Mouse (Mus musculus) intestine, embryonic 14.5 days (tissue): ENCODE data around the gene Hs3st1. TPM values are rescaled to one million over a fixed set of nuclear protein-coding genes. Genes with fewer than 3 reads are reported as not detected.
A peak's percentile ranks its signal among the peaks of the same experiment; 100 is the strongest.
"Not testable (repeated sequence)": the region's sequence is repeated elsewhere in the genome, so short reads cannot be mapped to it uniquely, and the experiment has no call there.

Experiments used
- ATAC-seq: fragments of 200-750 bp; cut with Nextera tagmentation; replicated peaks from 2 replicates; pipeline ENCODE4 v1.8.0; 2017; ENCODE audit warnings: low read depth, moderate number of reproducible peaks, moderate TSS enrichment, moderate library complexity; ENCODE audit not compliant: low FRiP score, low TSS enrichment
- DNase-seq: peaks from one replicate; pipeline ENCODE4 v3.0.0-alpha.2; 2018; ENCODE audit warnings: low spot score
- H3K27ac ChIP-seq: fragments of 300-500 bp; sonication (generic); 2 replicates; pipeline ENCODE4 v1.5.1; 2014; ENCODE audit warnings: low read depth, mild to moderate bottlenecking, control low read depth
- H3K27me3 ChIP-seq: fragments of 300-500 bp; sonication (generic); replicated peaks from 2 replicates; pipeline ENCODE4 v1.6.1; 2014; ENCODE audit warnings: low read length, control low read depth; ENCODE audit not compliant: control insufficient read depth, insufficient read depth
- H3K36me3 ChIP-seq: fragments of 300-500 bp; sonication (generic); 2 replicates; pipeline ENCODE4 v1.6.1; 2014; ENCODE audit warnings: low read length, control low read depth; ENCODE audit not compliant: control insufficient read depth, insufficient read depth
- H3K4me1 ChIP-seq: fragments of 300-500 bp; sonication (generic); replicated peaks from 2 replicates; pipeline ENCODE4 v1.6.1; 2014; ENCODE audit warnings: low read length, control low read depth, mixed read lengths; ENCODE audit not compliant: control insufficient read depth, insufficient read depth
- H3K4me2 ChIP-seq: fragments of 300-500 bp; sonication (generic); 2 replicates; pipeline ENCODE4 v1.6.1; 2014; ENCODE audit warnings: low read length
- H3K4me3 ChIP-seq: fragments of 300-500 bp; sonication (generic); 2 replicates; pipeline ENCODE4 v1.5.1; 2014; ENCODE audit warnings: low read depth, low read length, control low read depth, mixed read lengths
- H3K9ac ChIP-seq: fragments of 300-500 bp; sonication (generic); 2 replicates; pipeline ENCODE4 v1.6.1; 2014; ENCODE audit warnings: mild to moderate bottlenecking, low read length
- H3K9me3 ChIP-seq: fragments of 300-500 bp; sonication (generic); 2 replicates; pipeline ENCODE4 v1.6.1; 2016; ENCODE audit warnings: low read length, control low read depth; ENCODE audit not compliant: control insufficient read depth
- WGBS: fragments of 180-500 bp; shearing (Covaris S2); extraction: QIAGEN DNeasy Blood & Tissue Kit; methylation state at CpG from one replicate; pipeline ENCODE4 v1.1.7; 2014; 5-methylcytosine and 5-hydroxymethylcytosine counted together
- polyA plus RNA-seq: library from polyadenylated mRNA; unstranded; fragments of >200 nt; fragmentation: Nextera tagmentation; extraction: Ambion mirVana; gene quantifications from 2 replicates; pipeline ENCODE4 v1.2.1, GENCODE M21; 2014

Hs3st1 gene
- polyA plus RNA-seq: 13.9 and 15.7 TPM in 2 replicates

DNA sequence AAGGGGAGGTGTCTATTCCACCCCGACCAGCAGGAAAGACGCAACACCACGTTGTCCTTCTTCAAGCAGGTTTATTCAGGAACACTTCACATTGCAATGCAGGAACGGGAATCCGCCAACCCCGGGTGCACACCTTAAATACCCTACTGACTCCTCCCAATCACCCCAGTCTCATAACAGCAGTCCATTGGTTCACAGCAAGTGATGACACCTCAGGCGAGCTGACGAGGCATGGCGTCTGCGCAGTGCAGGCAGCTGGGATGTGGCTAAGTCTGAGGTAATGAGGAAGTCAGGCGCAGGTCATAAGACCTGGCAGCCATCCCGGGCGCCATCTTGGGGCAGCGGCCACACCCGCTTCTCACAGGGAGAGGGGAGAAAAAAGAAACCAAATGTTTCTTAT is at the start of gene Hs3st1:
Gene Hs3st1 (minus strand): TSS at position 101 of the 400 bp plus-strand sequence.
- 95% methylated on average over 15 of the region's 15 CpGs for WGBS
- H3K36me3 ChIP-seq: not testable (repeated sequence)

GRCm38 (mm10) chr5:39804663-39805062 is 49.4 kb upstream of the Hs3st1 start:
- no peaks in the 10 kb centered on the region for H3K9me3 ChIP-seq
- H3K9ac ChIP-seq: no peak overlapping the region
- H3K27ac ChIP-seq: no peak overlapping the region
- no peaks in the 10 kb centered on the region for H3K4me1 ChIP-seq
- no peaks in the 10 kb centered on the region for H3K36me3 ChIP-seq
- DNase-seq (no peak), ATAC-seq (no peak)
- H3K4me3 ChIP-seq: no peak overlapping the region
- WGBS: 78% methylated on average over 5 of the region's 5 CpGs
- no peak overlapping the region for H3K4me2 ChIP-seq
- no peaks in the 10 kb centered on the region for H3K27me3 ChIP-seq

More for the DNA sequence above, at the start of gene Hs3st1:
- not testable (repeated sequence) for H3K27me3 ChIP-seq, H3K9me3 ChIP-seq, H3K27ac ChIP-seq, ATAC-seq, H3K4me1 ChIP-seq, H3K9ac ChIP-seq, H3K4me3 ChIP-seq, H3K4me2 ChIP-seq, DNase-seq

- ATAC-seq: no peak
Observed at GRCm38 (mm10) chr5:39803941-39804340, 48.7 kb upstream of the Hs3st1 start.

GRCm38 (mm10) chr5:39803457-39803856 is 48.2 kb upstream of the Hs3st1 start:
- no peak overlapping the region for H3K27ac ChIP-seq
- no peaks in the 10 kb centered on the region for H3K27me3 ChIP-seq
- 80% methylated on average over 3 of the region's 3 CpGs for WGBS
- ATAC-seq (no peak), DNase-seq (no peak)
- H3K9me3 ChIP-seq: no peaks in the 10 kb centered on the region
- H3K4me1 ChIP-seq: no peaks in the 10 kb centered on the region
- H3K9ac ChIP-seq: no peak overlapping the region
- no peak overlapping the region for H3K4me3 ChIP-seq
- no peaks in the 10 kb centered on the region for H3K36me3 ChIP-seq
- no peak overlapping the region for H3K4me2 ChIP-seq

More at GRCm38 (mm10) chr5:39803941-39804340, 48.7 kb upstream of the Hs3st1 start:
- H3K9ac ChIP-seq: no peak overlapping the region
- H3K9me3 ChIP-seq: no peaks in the 10 kb centered on the region
- no peak for DNase-seq
- H3K27ac ChIP-seq: no peak overlapping the region
- WGBS: 57% methylated on average over 3 of the region's 3 CpGs
- no peak overlapping the region for H3K4me3 ChIP-seq
- H3K27me3 ChIP-seq: no peaks in the 10 kb centered on the region
- H3K36me3 ChIP-seq: no peaks in the 10 kb centered on the region
- H3K4me2 ChIP-seq: no peak overlapping the region
- no peaks in the 10 kb centered on the region for H3K4me1 ChIP-seq

- ATAC-seq (no peak), DNase-seq (no peak)
- 78% methylated on average over 3 of the region's 3 CpGs for WGBS
- Histone ChIP-seq H3K36me3 (no peaks in the 10 kb centered on the region), H3K9ac (no peak overlapping the region), H3K4me2 (no peak overlapping the region), H3K4me3 (no peak overlapping the region), H3K27me3 (no peaks in the 10 kb centered on the region), H3K27ac (no peak overlapping the region), H3K4me1 (no peaks in the 10 kb centered on the region), H3K9me3 (no peaks in the 10 kb centered on the region)
Observed at GRCm38 (mm10) chr5:39802110-39802509, 46.8 kb upstream of the Hs3st1 start.

DNA sequence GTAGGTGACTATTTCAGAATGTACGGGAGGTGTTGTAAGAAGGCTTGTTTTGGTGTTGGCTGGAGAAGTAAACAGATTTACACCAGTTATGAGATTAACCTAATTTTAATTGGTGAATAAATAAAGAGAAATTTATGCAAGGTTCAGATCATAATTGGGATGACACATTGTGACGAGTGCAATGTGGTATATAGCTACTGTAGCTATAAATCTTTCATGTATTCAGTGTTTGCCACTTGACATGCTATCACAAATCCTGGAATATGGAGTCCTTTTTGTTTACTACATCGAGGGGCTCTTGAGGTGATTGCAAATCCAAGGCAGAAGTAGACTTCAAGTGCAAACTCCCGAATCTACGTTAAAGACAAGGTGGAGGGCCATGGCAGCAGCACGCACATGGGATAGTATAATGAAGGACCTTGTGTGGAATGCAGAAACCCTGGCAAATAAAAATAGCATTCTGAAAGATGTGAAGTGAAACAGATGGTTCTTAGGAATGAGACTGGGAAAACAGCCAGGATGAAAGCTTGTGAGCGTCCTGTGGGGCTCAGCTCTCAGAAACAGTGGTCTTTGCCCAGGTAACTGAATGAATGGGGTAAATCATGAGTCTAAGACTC is 21.9 kb upstream of the Hs3st1 start:
- Histone ChIP-seq H3K4me2 (no peak overlapping the region), H3K27ac (no peak overlapping the region), H3K9ac (no peak overlapping the region), H3K4me3 (no peak overlapping the region), H3K36me3 (no peaks in the 10 kb centered on the region), H3K9me3 (no peaks in the 10 kb centered on the region), H3K27me3 (no peaks in the 10 kb centered on the region), H3K4me1 (no peaks in the 10 kb centered on the region)
- DNase-seq: peak; percentile 53
- WGBS: 61% methylated on average over 7 of the region's 7 CpGs
- ATAC-seq: 0 out of 2 replicates have a peak, but pooled peaks have one; percentile 23

DNA sequence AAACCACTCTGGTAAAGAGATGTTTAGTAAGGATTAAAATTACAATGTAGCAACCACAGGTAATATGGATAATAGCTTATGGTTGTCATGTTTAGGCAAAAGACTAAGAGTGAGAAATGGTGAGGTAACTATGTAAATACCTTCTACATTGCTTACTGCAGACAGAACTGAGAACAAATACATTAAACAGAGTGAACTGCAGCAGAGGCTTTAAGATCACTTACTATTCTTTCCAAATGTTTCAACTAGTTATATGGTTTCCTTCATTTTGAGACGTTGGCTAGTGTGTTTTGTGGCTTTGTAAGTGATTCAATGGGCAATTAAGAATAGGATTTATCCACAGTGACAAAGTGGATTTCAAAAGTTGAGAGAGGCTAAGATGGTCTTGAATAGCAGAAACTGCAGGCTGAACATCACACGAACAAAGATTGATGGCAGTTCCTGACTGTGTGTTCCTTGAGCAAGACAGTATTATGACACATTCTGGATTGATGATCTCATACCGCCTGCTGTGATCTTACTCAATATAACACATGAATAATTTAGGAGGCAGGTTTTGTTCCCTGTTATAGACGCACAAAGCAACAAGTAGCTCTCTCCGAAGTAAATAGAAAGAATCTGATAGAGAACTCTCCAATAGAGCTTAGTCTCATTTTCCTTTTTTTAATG is 16.5 kb upstream of the Hs3st1 start:
- no peaks in the 10 kb centered on the region for H3K27me3 ChIP-seq
- DNase-seq (no peak), ATAC-seq (no peak)
- H3K27ac ChIP-seq: no peak overlapping the region
- no peaks in the 10 kb centered on the region for H3K4me1 ChIP-seq
- no peaks in the 10 kb centered on the region for H3K36me3 ChIP-seq
- H3K4me3 ChIP-seq: no peak overlapping the region
- WGBS: 54% methylated on average over 5 of the region's 5 CpGs
- H3K9ac ChIP-seq: no peak overlapping the region
- H3K9me3 ChIP-seq: no peaks in the 10 kb centered on the region
- H3K4me2 ChIP-seq: no peak overlapping the region

DNA sequence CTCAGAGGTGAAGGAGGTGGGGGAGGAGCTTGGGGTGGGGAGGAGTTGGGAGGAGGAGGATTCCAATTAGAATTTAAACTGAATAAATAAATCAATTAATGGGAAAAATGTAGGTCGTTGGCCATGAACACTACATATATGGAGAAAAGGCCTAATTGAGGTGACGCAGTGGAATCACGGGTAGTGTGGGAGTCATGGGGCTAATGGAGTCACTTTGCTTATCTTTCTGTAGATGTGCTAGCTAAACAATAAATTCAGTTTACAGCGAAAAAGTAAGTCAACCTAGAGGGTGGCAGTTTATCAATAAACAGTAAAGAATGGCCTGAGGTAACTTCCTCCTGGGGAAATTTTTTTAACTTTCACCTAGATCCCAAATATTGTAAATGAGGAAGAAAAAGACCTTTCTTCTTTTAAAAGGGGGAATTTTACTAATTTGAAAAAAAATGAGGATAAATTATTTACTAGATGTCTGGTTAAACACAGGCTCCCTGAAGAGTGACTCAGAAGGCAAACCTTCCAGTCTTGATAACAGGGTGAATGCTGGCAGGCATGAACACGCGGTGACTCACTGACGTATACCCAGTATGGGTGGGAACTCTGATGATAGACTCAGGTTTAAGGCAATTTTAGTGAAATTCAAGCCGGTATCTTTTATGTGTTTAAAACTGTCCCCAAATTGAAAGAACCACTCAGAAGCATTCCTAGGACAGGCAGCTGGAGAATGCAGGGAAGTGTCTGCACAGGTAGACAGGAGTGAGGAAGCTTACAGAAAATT is 6.6 kb upstream of the Hs3st1 start:
- 75% methylated on average over 8 of the region's 8 CpGs for WGBS
- H3K27me3 ChIP-seq: no peaks in the 10 kb centered on the region
- no peak overlapping the region for H3K9ac ChIP-seq
- no peak overlapping the region for H3K4me3 ChIP-seq
- H3K4me1 ChIP-seq: no peaks in the 10 kb centered on the region
- peak; percentile 91 for ATAC-seq
- peak; percentile 52 for DNase-seq
- no peak overlapping the region for H3K4me2 ChIP-seq
- no peaks in the 10 kb centered on the region for H3K9me3 ChIP-seq
- H3K27ac ChIP-seq: no peak overlapping the region
- H3K36me3 ChIP-seq: no peaks in the 10 kb centered on the region
